Mouse (Mus musculus): Measurements from ENCODE around the gene Prkd2.
A peak's percentile ranks its signal among the peaks of the same experiment; 100 is the strongest.

The Prkd2 gene

DNA sequence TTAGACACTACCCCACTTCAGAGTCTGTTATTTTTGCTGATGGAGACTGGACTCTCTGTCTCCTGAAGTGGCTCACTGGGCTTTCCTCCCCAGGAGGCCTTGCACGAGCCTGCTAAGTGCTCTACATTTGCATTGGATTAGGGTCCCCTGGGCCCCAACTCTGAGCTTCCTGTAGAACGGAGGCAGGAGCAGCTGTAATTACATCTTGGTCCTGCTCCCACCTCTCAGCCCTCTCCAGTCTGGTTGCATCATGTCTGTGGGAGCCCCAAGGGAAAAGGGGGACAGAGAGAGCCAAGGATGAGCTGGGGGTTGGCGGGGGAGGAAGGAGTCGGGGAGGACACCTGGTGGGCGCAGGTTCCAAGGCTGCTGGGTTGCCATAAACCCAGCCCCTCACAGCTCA is 57.8 kb downstream of the Prkd2 start:
- DNase-seq, result no peak

- DNase-seq, result no peak
Observed at GRCm38 (mm10) chr7:16903439-16903955, 60.8 kb downstream of the Prkd2 start.

DNA sequence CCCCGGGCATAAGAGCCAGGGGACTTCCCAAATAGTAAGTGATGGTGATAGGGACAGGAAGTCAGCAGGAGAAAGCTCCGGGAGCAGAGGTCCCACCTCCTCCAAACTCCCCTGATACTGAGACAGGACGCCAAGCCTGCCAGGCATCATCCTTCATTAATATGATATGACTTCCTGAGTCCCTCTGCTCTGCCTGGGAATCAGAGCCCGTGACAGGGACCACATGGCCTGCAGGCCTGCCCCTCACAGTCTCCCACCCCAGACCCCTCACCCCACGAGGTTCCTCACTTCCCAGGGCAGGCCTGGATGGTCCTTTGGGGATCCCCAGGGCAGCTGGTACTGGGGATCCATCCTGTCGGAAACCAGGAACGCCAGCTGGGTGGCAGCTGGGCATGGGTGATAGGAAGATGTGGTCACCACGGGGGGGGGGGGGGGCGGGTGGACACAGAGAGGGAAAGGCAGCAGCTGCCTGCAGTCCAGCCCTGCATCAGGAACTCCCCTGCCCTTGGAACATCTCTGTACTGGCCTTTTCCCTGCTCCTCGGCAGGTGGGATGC is 61.5 kb downstream of the Prkd2 start:
- DNase-seq, result peak; percentile 48 to 61

DNA sequence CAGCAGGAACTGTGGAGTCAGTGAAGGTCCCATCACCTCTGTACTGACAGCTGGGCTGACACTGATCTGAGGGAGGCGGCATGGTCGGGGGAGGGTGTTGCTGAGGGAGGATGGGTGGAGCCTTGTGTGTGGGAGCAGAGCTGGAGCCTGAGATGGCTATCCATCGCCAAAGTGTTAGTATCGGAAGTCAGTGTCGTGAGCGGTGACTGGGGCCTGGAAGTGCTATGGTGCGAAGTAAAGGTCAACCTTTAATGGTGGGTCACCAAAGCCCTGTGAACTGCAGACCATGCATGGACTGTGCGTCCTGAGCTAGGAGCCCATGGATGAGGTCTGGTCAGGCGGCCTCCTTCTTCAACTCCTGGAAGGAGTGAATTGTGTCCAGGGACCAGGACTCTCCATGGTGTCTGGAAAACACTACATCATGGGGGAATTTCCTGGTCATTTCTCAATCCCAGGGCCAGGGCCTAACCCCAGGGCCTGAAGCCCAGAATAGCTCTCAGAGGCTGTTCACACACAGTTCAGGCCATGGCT is 62.9 kb downstream of the Prkd2 start:
- peak; percentile 69 to 78 for DNase-seq

GRCm38 (mm10) chr7:16906281-16906680 is 63.6 kb downstream of the Prkd2 start, which contains the start of gene Ptgir:
TSS of gene Ptgir (plus strand) at chr7:16906490.
- peak; percentile 73 to 81 for DNase-seq

- DNase-seq, result no peak
Observed at GRCm38 (mm10) chr7:16906889-16907559, 64.3 kb downstream of the Prkd2 start.

GRCm38 (mm10) chr7:16907842-16908241 is 65.1 kb downstream of the Prkd2 start:
- DNase-seq, result no peak

DNA sequence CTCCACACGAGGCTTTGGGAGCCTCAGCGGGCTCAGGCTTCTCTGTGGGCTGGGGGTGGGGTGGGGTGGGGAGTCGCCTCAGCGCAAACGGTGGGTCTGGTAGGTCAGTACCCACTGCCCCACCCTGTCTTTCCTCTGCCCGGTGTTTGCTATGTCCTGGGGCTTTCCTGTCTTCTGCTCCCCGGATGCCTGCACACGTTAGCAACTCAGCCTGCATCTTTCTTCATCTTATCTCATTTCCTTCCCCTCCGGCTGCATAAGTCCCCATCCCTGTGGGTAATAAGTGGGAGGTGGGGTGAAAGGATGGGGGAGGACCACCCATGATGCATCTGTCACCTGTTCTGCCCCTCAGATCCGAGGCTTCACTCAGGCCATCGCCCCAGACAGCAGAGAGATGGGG is 65.7 kb downstream of the Prkd2 start:
- no peak for DNase-seq

DNA sequence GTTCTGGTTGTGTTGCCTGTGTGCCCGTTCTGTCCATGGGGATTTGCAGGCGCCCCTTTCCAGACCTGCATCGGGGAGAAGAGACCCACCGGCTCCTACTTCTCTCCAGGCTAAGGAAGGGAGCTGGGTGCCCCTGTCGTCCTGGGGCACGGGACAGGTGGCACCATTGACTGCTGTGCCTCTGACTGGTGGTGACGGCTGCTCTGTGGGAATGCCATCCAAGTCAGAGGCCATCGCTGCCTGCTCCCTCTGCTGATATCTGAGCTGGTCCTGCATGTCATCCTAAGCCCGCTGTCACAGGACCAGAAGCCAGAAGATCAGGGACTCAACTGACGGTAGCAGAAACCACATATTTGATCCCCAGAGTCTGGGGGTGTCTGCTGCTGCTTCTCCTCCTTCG is 66.2 kb downstream of the Prkd2 start:
- DNase-seq, result no peak

DNA sequence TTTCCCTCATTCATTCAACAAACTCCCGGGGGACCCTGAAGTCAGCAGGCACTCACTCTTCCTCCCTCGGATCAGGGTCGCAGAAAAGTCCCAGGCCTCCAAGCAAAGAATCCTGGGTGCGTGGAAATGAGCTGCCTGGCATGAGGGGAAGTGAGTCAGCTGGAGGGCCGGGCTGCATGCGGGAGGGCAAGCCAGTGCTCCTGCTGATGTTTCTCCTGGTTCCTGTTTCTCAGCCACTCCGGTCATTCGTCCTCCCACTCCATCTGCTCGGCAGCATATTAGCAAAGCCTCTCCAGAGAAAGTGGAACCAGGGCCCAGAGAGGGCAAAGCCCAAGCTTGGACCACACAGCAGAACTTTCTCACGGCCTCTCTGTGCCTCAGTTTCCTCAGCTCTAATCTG is 67.2 kb downstream of the Prkd2 start:
- DNase-seq, result no peak

DNA sequence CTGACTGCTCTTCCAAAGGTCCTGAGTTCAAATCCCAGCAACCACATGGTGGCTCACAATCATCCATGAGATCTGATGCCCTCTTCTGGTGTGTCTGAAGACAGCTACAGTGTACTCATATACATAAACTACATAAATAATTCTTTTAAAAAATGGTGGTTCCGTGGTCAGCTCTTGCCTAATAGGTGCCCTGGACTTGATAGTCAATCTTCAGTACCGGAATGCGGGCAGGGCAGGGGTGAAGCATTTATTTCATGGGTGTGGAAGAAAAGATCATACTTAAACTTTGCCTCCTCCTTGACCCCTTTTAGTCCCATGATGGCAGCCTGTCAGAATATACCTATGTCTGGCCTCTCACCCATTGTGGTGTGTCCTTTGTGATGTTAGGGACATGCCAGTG is 69.2 kb downstream of the Prkd2 start:
- DNase-seq, result no peak

GRCm38 (mm10) chr7:16912360-16912759 is 69.7 kb downstream of the Prkd2 start:
- no peak for DNase-seq

DNA sequence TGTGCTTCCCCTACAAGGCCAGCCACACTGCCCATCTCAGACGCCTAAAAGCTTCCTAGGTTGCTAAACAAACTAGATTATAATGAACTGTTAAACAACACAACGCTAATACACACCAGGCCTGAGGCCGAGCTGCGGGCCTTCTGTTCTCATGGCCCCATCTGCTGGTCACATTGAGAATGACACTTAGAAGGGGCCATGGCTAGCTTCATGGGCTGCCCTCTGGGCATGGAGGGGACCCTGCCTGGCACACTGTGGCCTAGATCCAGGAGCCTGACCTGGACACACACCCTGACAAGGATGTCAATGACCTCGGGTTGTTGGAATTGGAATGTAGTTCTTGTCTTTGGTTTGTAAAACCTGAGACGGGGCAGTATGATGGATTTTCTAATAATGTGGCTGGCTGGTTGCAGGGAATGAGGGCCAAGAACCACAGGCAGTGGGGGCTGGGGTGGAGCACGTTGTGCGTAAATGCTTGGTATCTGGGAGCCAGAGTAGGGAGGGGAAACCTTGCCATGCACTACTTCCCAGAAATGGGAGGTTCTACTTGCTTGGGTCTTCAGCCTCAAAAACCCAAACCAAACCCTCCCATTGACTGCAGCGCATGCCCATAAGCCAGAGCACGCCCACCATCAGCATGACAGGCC is 71.2 kb downstream of the Prkd2 start:
- DNase-seq, result peak; percentile 83 to 87

- no peak for DNase-seq
Observed at GRCm38 (mm10) chr7:16914453-16915343, 72.0 kb downstream of the Prkd2 start.

DNA sequence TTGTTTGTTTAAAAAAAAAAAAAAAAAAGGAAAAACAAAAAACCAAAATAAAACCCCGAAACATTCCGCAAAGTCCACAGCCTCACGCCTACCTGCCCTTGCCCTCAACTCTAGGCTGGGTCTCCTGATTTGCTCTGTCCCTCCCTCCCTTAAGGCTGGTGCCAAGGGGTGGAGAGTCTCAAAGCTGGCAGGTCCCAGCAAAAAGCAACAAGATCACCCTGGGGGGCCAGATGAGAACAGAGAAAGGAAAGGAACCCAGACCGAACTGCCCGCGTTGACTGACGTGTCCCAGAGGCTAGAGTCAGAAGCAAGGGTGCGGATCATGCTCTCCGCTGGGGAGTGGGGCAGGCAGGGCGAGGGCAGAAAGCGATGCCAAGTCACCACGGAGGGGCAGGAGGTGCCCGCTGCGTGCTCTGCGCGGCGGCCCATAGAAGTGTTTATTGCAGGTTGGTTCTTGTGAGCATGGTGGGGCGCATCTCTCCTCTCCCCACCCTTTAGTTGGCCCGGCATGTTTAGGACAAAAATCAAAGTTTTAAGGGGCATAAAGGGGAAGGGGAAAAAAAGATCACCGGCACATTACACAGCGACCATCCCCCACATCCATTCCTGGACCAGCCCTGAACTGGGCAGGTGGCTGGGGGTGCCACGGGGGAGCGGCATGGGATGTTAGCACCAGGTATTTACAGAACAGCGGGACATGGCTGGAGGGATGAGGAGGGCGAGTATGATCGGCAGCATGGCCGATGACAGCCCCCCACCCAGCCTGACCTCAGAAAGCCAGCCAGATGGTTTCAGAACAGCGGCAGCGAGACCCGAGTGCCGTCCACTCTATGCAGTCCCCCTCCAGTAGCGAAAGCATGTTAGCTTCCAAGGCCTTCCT is 73.0 kb downstream of the Prkd2 start:
- DNase-seq, result no peak

DNA sequence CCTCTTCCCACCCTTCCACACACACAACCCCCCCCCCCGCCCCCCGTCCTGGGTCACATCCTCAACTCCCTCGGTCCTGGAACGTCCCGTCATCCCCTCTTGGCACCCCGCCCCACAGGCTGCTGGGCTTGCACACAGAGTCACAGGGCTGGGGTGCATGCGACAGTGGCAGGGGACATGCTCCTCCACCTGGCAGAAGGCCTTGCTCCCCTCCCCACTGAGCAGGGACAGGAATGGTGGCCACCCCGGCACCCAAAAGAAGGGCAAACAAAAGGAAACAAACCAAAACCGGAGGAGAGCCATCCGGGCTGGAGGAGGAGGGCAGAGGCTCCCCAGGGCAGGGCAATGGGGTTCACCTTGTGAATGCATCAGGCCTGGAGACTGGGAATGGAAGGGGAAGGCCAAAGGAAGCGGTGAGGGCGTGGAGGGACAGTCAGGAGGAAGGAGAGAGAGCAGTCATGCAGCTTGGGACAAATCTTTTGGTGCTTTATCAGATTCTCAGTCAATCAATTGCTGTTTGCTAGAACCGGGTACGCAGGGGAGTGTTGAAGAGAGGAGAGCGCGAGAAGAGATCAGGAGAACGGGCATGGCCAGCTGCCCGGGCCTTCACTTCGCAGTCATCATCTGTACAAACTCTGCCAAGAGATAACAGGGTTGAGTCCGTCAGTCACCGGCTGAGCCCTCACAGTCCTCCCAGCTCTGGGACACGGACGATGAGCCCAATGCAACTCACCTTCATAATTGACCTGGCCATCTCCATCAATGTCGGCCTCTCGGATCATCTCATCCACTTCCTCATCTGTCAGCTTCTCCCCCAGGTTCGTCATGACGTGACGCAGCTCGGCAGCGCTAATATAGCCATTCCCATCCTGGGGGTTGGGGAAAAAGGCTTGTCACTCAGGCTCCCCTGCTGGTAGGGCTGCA is 73.9 kb downstream of the Prkd2 start:
- no peak for DNase-seq

- no peak for DNase-seq
Observed at GRCm38 (mm10) chr7:16917447-16917846, 74.7 kb downstream of the Prkd2 start.

GRCm38 (mm10) chr7:16918014-16918413 is 75.3 kb downstream of the Prkd2 start:
- peak; percentile 37 to 56 for DNase-seq

GRCm38 (mm10) chr7:16918670-16919069 is 76.0 kb downstream of the Prkd2 start:
- no peak for DNase-seq

GRCm38 (mm10) chr7:16919395-16920149 is 76.9 kb downstream of the Prkd2 start:
- no peak for DNase-seq

All from kidney, postnatal 4 days (tissue).